Comparison of ENCODE assay signal across 8 mouse cellular contexts in the genomic region with DNA sequence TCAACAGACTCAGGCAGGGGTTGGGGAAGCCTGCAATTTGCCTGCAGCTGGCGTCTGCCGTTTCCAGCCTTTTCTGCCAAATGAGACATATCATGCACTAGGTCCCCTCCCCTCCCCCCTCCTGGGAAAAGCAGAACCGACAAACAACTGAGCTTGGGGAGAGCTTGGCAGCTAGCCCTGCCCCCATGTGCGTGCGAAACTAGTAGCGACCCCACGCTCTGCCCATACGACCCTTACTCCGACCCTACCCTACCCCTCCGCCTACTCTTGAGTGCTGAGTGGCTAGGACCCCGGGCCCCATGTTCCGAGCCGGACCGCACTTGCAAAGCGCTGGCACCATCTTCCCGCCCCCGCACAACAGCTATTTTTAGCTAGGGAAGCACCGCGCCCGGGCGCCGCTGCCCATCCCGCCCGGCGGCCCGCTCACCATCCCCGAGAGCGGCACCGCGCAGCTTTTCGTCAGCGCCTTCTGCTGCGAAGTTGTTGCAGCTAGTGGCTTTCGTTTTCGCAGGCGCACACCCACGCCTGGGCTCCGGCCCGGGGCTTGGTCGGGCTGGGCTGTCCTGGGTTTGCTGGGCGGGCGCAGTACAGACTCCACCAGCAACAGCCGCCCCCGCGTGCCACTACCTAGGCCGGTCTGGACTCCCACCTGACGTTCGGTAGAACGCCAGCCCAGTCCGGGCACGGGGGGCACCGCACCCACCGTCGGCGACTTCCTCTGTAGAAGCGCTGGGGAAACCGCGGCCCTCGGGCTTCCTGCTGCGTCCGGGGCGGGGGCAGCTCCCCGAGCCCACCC. TPM values are rescaled to one million over a fixed set of nuclear protein-coding genes. Genes with fewer than 3 reads are reported as not detected.
A peak's percentile ranks its signal among the peaks of the same experiment; 100 is the strongest.
DNase-seq lines count a peak whose midpoint lies in the region; ATAC-seq and TF ChIP-seq lines count a peak whose summit lies in the region.

No protein-coding gene starts in this region.

- 0 out of 2 replicates have a peak, but pooled peaks cover 3% of the 10 kb centered on the region for H3K36me3 ChIP-seq in ES-Bruce4 (ENCODE audit: control insufficient read depth, insufficient read depth, low read length, poor library complexity, severe bottlenecking)
- H3K36me3 ChIP-seq in forebrain, embryonic 12.5 days (replicated peaks), result peaks cover 21% of the 10 kb centered on the region
- no peaks in the 10 kb centered on the region; the same call in 1 of the 2 replicates for H3K36me3 ChIP-seq in heart, embryonic 16.5 days (ENCODE audit: control insufficient read depth, insufficient read depth)
- H3K36me3 ChIP-seq in liver, postnatal 0 days (replicated peaks; ENCODE audit: insufficient read depth, low read length), result peaks cover 23% of the 10 kb centered on the region
- peaks cover 35% of the 10 kb centered on the region for H3K36me3 ChIP-seq in neural tube, embryonic 13.5 days
- H3K36me3 ChIP-seq in testis, adult 2 months (ENCODE audit: control insufficient read depth, insufficient read depth, low read length), result no peaks in the 10 kb centered on the region

- H3K4me3 ChIP-seq in ES-Bruce4 (ENCODE audit: low read depth, low read length), result peak overlapping the region; percentile 59
- H3K4me3 ChIP-seq in forebrain, embryonic 12.5 days (replicated peaks), result peak overlapping the region; percentile 56
- H3K4me3 ChIP-seq in heart, embryonic 16.5 days (ENCODE audit: low read length), result peak overlapping the region; percentile 76
- peak overlapping the region; percentile 60 for H3K4me3 ChIP-seq in liver, postnatal 0 days (ENCODE audit: low read depth, low read length)
- H3K4me3 ChIP-seq in neural tube, embryonic 13.5 days, result peak overlapping the region; percentile 55
- peak overlapping the region; percentile 82 for H3K4me3 ChIP-seq in testis, adult 2 months (ENCODE audit: control insufficient read depth, low read depth, low read length)

- H3K4me1 ChIP-seq in ES-Bruce4 (ENCODE audit: control insufficient read depth, insufficient read depth, low read length), result no peaks in the 10 kb centered on the region
- H3K4me1 ChIP-seq in forebrain, embryonic 12.5 days, result peaks cover 26% of the 10 kb centered on the region
- H3K4me1 ChIP-seq in heart, embryonic 16.5 days (ENCODE audit: control insufficient read depth, insufficient read depth, low read length), result peaks cover 12% of the 10 kb centered on the region
- peaks cover 11% of the 10 kb centered on the region for H3K4me1 ChIP-seq in liver, postnatal 0 days (ENCODE audit: insufficient read depth)
- H3K4me1 ChIP-seq in neural tube, embryonic 13.5 days (replicated peaks), result peaks cover 32% of the 10 kb centered on the region
- peaks cover 23% of the 10 kb centered on the region for H3K4me1 ChIP-seq in testis, adult 2 months (ENCODE audit: control insufficient read depth, insufficient read depth, low read length)

- no peak for TF ChIP-seq EP300 in ES-Bruce4 (IDR thresholded peaks at IDR 0.05; ENCODE audit: insufficient read depth, low read depth, low read length)
- TF ChIP-seq EP300 in liver, postnatal 0 days (IDR thresholded peaks at IDR 0.05; ENCODE audit: low read depth), result no peak

- no peaks in the 10 kb centered on the region for H3K9me3 ChIP-seq in ES-Bruce4 (replicated peaks; ENCODE audit: control insufficient read depth, insufficient read depth, low read length, poor library complexity, severe bottlenecking)
- no peaks in the 10 kb centered on the region for H3K9me3 ChIP-seq in forebrain, embryonic 12.5 days
- no peaks in the 10 kb centered on the region for H3K9me3 ChIP-seq in heart, embryonic 16.5 days (replicated peaks; ENCODE audit: control insufficient read depth, low read length)
- no peaks in the 10 kb centered on the region for H3K9me3 ChIP-seq in liver, postnatal 0 days (ENCODE audit: low read length)
- no peaks in the 10 kb centered on the region for H3K9me3 ChIP-seq in neural tube, embryonic 13.5 days

- TF ChIP-seq POLR2A in ES-Bruce4 (IDR thresholded peaks at IDR 0.05; ENCODE audit: insufficient read depth, low read length), result no peak
- TF ChIP-seq POLR2A in testis, adult 2 months (IDR thresholded peaks at IDR 0.05; ENCODE audit: control insufficient read depth, low read depth, low read length), result no peak; the same call in 1 of the 2 replicates

- H3K27ac ChIP-seq in ES-Bruce4 (ENCODE audit: insufficient read depth, low read length), result no peak overlapping the region
- H3K27ac ChIP-seq in forebrain, embryonic 12.5 days, result peak overlapping the region; percentile 54; the same call in 1 of the 2 replicates
- H3K27ac ChIP-seq in heart, embryonic 16.5 days (ENCODE audit: low read length), result peak overlapping the region; percentile 83
- H3K27ac ChIP-seq in liver, postnatal 0 days (ENCODE audit: low read depth), result peak overlapping the region; percentile 71
- H3K27ac ChIP-seq in neural tube, embryonic 13.5 days (replicated peaks), result peak overlapping the region; percentile 72
- peak overlapping the region; percentile 32 for H3K27ac ChIP-seq in testis, adult 2 months (ENCODE audit: control insufficient read depth, insufficient read depth, low read depth, low read length)

- H3K27me3 ChIP-seq in ES-Bruce4 (ENCODE audit: control insufficient read depth, insufficient read depth, low read length, poor library complexity, severe bottlenecking), result no peaks in the 10 kb centered on the region
- peaks cover 27% of the 10 kb centered on the region for H3K27me3 ChIP-seq in forebrain, embryonic 12.5 days
- no peaks in the 10 kb centered on the region for H3K27me3 ChIP-seq in heart, embryonic 16.5 days (ENCODE audit: control insufficient read depth, insufficient read depth, low read length)
- H3K27me3 ChIP-seq in liver, postnatal 0 days (ENCODE audit: insufficient read depth, low read length), result no peaks in the 10 kb centered on the region
- H3K27me3 ChIP-seq in neural tube, embryonic 13.5 days, result peaks cover 21% of the 10 kb centered on the region
- no peaks in the 10 kb centered on the region for H3K27me3 ChIP-seq in testis, adult 2 months (ENCODE audit: control insufficient read depth, insufficient read depth, low read length)

- peak overlapping the region; percentile 100 for H3K4me2 ChIP-seq in forebrain, embryonic 12.5 days
- peak overlapping the region; percentile 94 for H3K4me2 ChIP-seq in heart, embryonic 16.5 days (ENCODE audit: low read depth, low read length)
- peak overlapping the region; percentile 98 for H3K4me2 ChIP-seq in liver, postnatal 0 days (ENCODE audit: low read depth, low read length)
- peak overlapping the region; percentile 98 for H3K4me2 ChIP-seq in neural tube, embryonic 13.5 days

- TF ChIP-seq CTCF in ES-Bruce4 (IDR thresholded peaks at IDR 0.05; ENCODE audit: low read depth, low read length), result no peak
- no peak for TF ChIP-seq CTCF in liver, postnatal 0 days (IDR thresholded peaks at IDR 0.05; ENCODE audit: low read depth)
- no peak for TF ChIP-seq CTCF in testis, adult 2 months (IDR thresholded peaks at IDR 0.05; ENCODE audit: control insufficient read depth, insufficient read depth, insufficient replicate concordance, low read depth, low read length)

- 1% methylated on average over 62 of the region's 63 CpGs for WGBS in forebrain, embryonic 12.5 days
- WGBS in heart, embryonic 16.5 days, result under 1% methylated on average over 63 of the region's 63 CpGs
- WGBS in liver, postnatal 0 days (ENCODE audit: insufficient replicate concordance), result 2% methylated on average over 62 of the region's 63 CpGs
- WGBS in neural tube, embryonic 13.5 days, result under 1% methylated on average over 63 of the region's 63 CpGs

- peak; percentile 74 for ATAC-seq in forebrain, embryonic 12.5 days (ENCODE audit: low FRiP score)
- peak; percentile 80 for ATAC-seq in heart, embryonic 16.5 days (replicated peaks; ENCODE audit: extremely low read depth, insufficient read depth, low FRiP score)
- peak; percentile 73 for ATAC-seq in liver, postnatal 0 days
- ATAC-seq in neural tube, embryonic 13.5 days (ENCODE audit: low read depth), result peak; percentile 73

- H3K9ac ChIP-seq in ES-Bruce4 (ENCODE audit: low read depth, poor library complexity, severe bottlenecking), result peak overlapping the region; percentile 56
- H3K9ac ChIP-seq in forebrain, embryonic 12.5 days, result peak overlapping the region; percentile 65
- peak overlapping the region; percentile 88 for H3K9ac ChIP-seq in heart, embryonic 16.5 days (ENCODE audit: low read length)
- peak overlapping the region; percentile 68 for H3K9ac ChIP-seq in liver, postnatal 0 days (replicated peaks)
- H3K9ac ChIP-seq in neural tube, embryonic 13.5 days, result peak overlapping the region; percentile 77

- peak; percentile 30 for DNase-seq in c-Kit-positive CD71-positive TER-119-positive erythroid progenitor cells, embryonic 14.5 days (ENCODE audit: low spot score)
- peak; percentile 40 to 71 for DNase-seq in kidney, postnatal 36 days
- peak; percentile 68 for DNase-seq in liver, postnatal 0 days

RNA-seq across cellular contexts. Expression of gene Susd2, which starts 23.5 kb away (rescaled TPM):
- polyA plus RNA-seq in ES-Bruce4 (2011; ENCODE audit: insufficient read depth, insufficient read length, low read depth, missing spikeins), result 11.1 and 11.7 TPM in 2 replicates
- 1.6 TPM in 2 replicates for polyA plus RNA-seq in forebrain, embryonic 12.5 days (2016; fragmentation: Nextera tagmentation; extraction: Ambion mirVana)
- polyA plus RNA-seq in heart, embryonic 16.5 days (2015; fragmentation: Nextera tagmentation; extraction: Ambion mirVana), result 12.4 and 13.3 TPM in 2 replicates
- polyA plus RNA-seq in liver, postnatal 0 days (2015; fragmentation: Nextera tagmentation; extraction: Ambion mirVana), result 1.6 TPM in 2 replicates
- 7.1 TPM in 2 replicates for polyA plus RNA-seq in neural tube, embryonic 13.5 days (2015; fragmentation: Nextera tagmentation; extraction: Ambion mirVana)
- 4.0 and 4.7 TPM in 2 replicates for polyA plus RNA-seq in testis, adult 2 months (2012; rRNA removed)
